Mouse (Mus musculus): ENCODE measurements around the gene Fthl17d. TPM values are rescaled to one million over a fixed set of nuclear protein-coding genes. Genes with fewer than 3 reads are reported as not detected.
"Not testable (repeated sequence)": the region's sequence is repeated elsewhere in the genome, so short reads cannot be mapped to it uniquely, and the experiment has no call there.

Fthl17d gene
- polyA plus RNA-seq, 1 experiment from 2014 or later: not detected

GRCm38 (mm10) chrX:8948130-8948805, 38.3 kb downstream of the Fthl17d start:
- ATAC-seq; H3K4me1 ChIP-seq (replicated peaks; ENCODE audit: control insufficient read depth, insufficient read depth, low read length); H3K9ac ChIP-seq (ENCODE audit: low read depth, low read length); H3K27ac ChIP-seq (ENCODE audit: low read depth, low read length); H3K4me3 ChIP-seq (ENCODE audit: low read depth, low read length); H3K27me3 ChIP-seq (replicated peaks; ENCODE audit: control insufficient read depth, insufficient read depth, low read length); H3K4me2 ChIP-seq (replicated peaks; ENCODE audit: low read depth); H3K9me3 ChIP-seq (ENCODE audit: control insufficient read depth); H3K36me3 ChIP-seq (ENCODE audit: control insufficient read depth, insufficient read depth): not testable (repeated sequence)
- WGBS: 17% methylated on average over 5 of the region's 7 CpGs
- TF ChIP-seq CTCF (IDR thresholded peaks at IDR 0.05; ENCODE audit: low read depth): peak; percentile 83

DNA sequence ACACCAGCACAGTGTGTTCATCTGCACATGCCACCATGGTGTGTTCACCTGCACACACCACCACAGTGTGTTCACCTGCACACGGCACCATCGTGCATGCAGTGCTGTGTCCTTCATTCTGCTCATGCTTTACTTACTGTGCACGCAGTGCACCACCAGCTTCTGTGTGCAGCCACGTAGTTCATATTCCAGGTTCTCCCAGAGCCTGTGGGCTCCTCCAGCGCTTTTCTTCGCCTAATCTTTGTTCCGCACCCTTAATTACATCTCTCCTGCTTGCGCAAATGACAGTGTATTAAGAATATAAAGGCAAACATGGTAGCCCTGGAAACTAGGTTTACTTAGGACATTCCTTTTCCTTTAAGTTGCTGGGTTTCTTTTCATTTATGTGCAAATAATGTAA, 42.5 kb downstream of the Fthl17d start:
- no peak overlapping the region for H3K9ac ChIP-seq (ENCODE audit: low read depth, low read length)
- no peak for TF ChIP-seq CTCF (IDR thresholded peaks at IDR 0.05; ENCODE audit: low read depth)
- no peaks in the 10 kb centered on the region for H3K27me3 ChIP-seq (replicated peaks; ENCODE audit: control insufficient read depth, insufficient read depth, low read length)
- WGBS: 59% methylated on average over 8 of the region's 8 CpGs
- no peak for ATAC-seq
- H3K9me3 ChIP-seq (ENCODE audit: control insufficient read depth): no peaks in the 10 kb centered on the region
- no peaks in the 10 kb centered on the region for H3K4me1 ChIP-seq (replicated peaks; ENCODE audit: control insufficient read depth, insufficient read depth, low read length)
- H3K4me3 ChIP-seq (ENCODE audit: low read depth, low read length): no peak overlapping the region
- no peaks in the 10 kb centered on the region for H3K36me3 ChIP-seq (ENCODE audit: control insufficient read depth, insufficient read depth)
- H3K4me2 ChIP-seq (replicated peaks; ENCODE audit: low read depth): no peak overlapping the region
- H3K27ac ChIP-seq (ENCODE audit: low read depth, low read length): no peak overlapping the region

Other genes starting within 250 kb of the Fthl17d start
- not detected in 2 replicates for gene Ssx9, start 238.3 kb downstream of the Fthl17d start, polyA plus RNA-seq (2015; fragmentation: Nextera tagmentation; extraction: Ambion mirVana)
- gene Ssxb5, start 183.1 kb downstream of the Fthl17d start, polyA plus RNA-seq (2015; fragmentation: Nextera tagmentation; extraction: Ambion mirVana): not detected in 2 replicates
- not detected in 2 replicates for gene Gm6592, start 142.8 kb downstream of the Fthl17d start, polyA plus RNA-seq (2015; fragmentation: Nextera tagmentation; extraction: Ambion mirVana)
- not detected in 2 replicates for gene Gm5751, start 112.5 kb downstream of the Fthl17d start, polyA plus RNA-seq (2015; fragmentation: Nextera tagmentation; extraction: Ambion mirVana)
- gene B630019K06Rik, start 94.4 kb downstream of the Fthl17d start, polyA plus RNA-seq (2015; fragmentation: Nextera tagmentation; extraction: Ambion mirVana): 1.9 and 2.3 TPM in 2 replicates
- not detected in 2 replicates for gene Fthl17b, start 23.8 kb downstream of the Fthl17d start, polyA plus RNA-seq (2015; fragmentation: Nextera tagmentation; extraction: Ambion mirVana)
- gene Fthl17c, start 10.2 kb downstream of the Fthl17d start, polyA plus RNA-seq (2015; fragmentation: Nextera tagmentation; extraction: Ambion mirVana): not detected in 2 replicates
- gene Fthl17e, start 46.7 kb upstream of the Fthl17d start, polyA plus RNA-seq (2015; fragmentation: Nextera tagmentation; extraction: Ambion mirVana): not detected in 2 replicates
- not detected in 2 replicates for gene Fthl17f, start 76.3 kb upstream of the Fthl17d start, polyA plus RNA-seq (2015; fragmentation: Nextera tagmentation; extraction: Ambion mirVana)
- gene 4930402K13Rik, start 117.8 kb upstream of the Fthl17d start, polyA plus RNA-seq (2015; fragmentation: Nextera tagmentation; extraction: Ambion mirVana): not detected in 2 replicates
- gene Lancl3, start 213.1 kb upstream of the Fthl17d start, polyA plus RNA-seq (2015; fragmentation: Nextera tagmentation; extraction: Ambion mirVana): 0.46 and 0.65 TPM in 2 replicates